Mouse (Mus musculus) MEL (cell line): Measurements from ENCODE around the gene Ddx49. TPM values are rescaled to one million over a fixed set of nuclear protein-coding genes. Genes with fewer than 3 reads are reported as not detected.

Experiments used
- DNase-seq: peaks from one replicate; pipeline ENCODE4 v3.0.0; 2011; ENCODE audit warnings: low read depth, low spot score
- H3K27ac ChIP-seq: 2 replicates; pipeline ENCODE4 v1.5.1; 2012; ENCODE audit warnings: low read depth, mild to moderate bottlenecking, control low read depth, low read length, moderate library complexity; ENCODE audit not compliant: control insufficient read depth
- H3K27me3 ChIP-seq, 2 experiments: fragments of 150-350 bp in 1 of 2; sonication (generic) in 1 of 2; 2 replicates each; pipeline ENCODE4 v1.6.1; 2012; ENCODE audit warnings: low read length in 2 of 2, mild to moderate bottlenecking in 2 of 2, improper control_type of control experiment in 1 of 2, moderate library complexity in 1 of 2; ENCODE audit not compliant: insufficient read depth in 2 of 2, control insufficient read depth in 1 of 2
- H3K36me3 ChIP-seq, 2 experiments: 2 replicates each; pipeline ENCODE4 v1.6.1; 2012 to 2014; ENCODE audit warnings: low read length in 2 of 2, improper control_type of control experiment in 1 of 2, inconsistent platforms in 1 of 2, mild to moderate bottlenecking in 1 of 2; ENCODE audit not compliant: insufficient read depth in 2 of 2, control insufficient read depth in 1 of 2
- H3K4me1 ChIP-seq, 2 experiments: fragments of 150-350 bp in 1 of 2; sonication (generic) in 1 of 2; 2 replicates each; pipeline ENCODE4 v1.6.1; 2012; ENCODE audit warnings: low read length in 2 of 2, improper control_type of control experiment in 1 of 2, mild to moderate bottlenecking in 1 of 2; ENCODE audit not compliant: insufficient read depth in 2 of 2, control insufficient read depth in 1 of 2
- H3K4me3 ChIP-seq, 2 experiments: fragments of 150-350 bp in 1 of 2; sonication (generic) in 1 of 2; 2 replicates each; pipeline ENCODE4 v1.5.1; 2012; ENCODE audit warnings: low read depth in 2 of 2, low read length in 2 of 2, mild to moderate bottlenecking in 2 of 2, moderate library complexity in 2 of 2, control low read depth in 1 of 2, improper control_type of control experiment in 1 of 2; ENCODE audit not compliant: control insufficient read depth in 1 of 2, insufficient read depth in 1 of 2
- H3K79me2 ChIP-seq: 2 replicates; pipeline ENCODE4 v1.6.1; 2012; ENCODE audit warnings: mild to moderate bottlenecking, low read length, moderate library complexity; ENCODE audit not compliant: control insufficient read depth, poor library complexity, insufficient read depth
- H3K9ac ChIP-seq: 2 replicates; pipeline ENCODE4 v1.6.1; 2012; ENCODE audit warnings: low read depth, mild to moderate bottlenecking, control low read depth, low read length, moderate library complexity; ENCODE audit not compliant: control insufficient read depth, poor library complexity, severe bottlenecking
- H3K9me3 ChIP-seq: fragments of 150-350 bp; sonication (generic); replicated peaks from 2 replicates; pipeline ENCODE4 v1.6.1; 2012; ENCODE audit warnings: mild to moderate bottlenecking, low read length, improper control_type of control experiment, moderate library complexity; ENCODE audit not compliant: insufficient read depth
- BHLHE40 ChIP-seq: IDR thresholded peaks from 2 replicates; pipeline ENCODE4 v1.6.1; 2012; ENCODE audit warnings: low read depth, mild to moderate bottlenecking, inconsistent platforms, low read length, improper control_type of control experiment, borderline replicate concordance
- CTCF ChIP-seq, 3 experiments: IDR thresholded peaks in 2 of 3; conservative IDR thresholded peaks in 1 of 3; 2 replicates each; pipeline ENCODE4 v1.5.1; 2011 to 2012; ENCODE audit warnings: low read length in 3 of 3, low read depth in 2 of 3, mild to moderate bottlenecking in 2 of 3, improper control_type of control experiment in 1 of 3, inconsistent platforms in 1 of 3, mixed read lengths in 1 of 3, moderate library complexity in 1 of 3; ENCODE audit not compliant: control insufficient read depth in 1 of 3, insufficient read depth in 1 of 3, poor library complexity in 1 of 3, severe bottlenecking in 1 of 3
- E2F4 ChIP-seq: IDR thresholded peaks from 2 replicates; pipeline ENCODE4 v1.6.1; 2011; ENCODE audit warnings: low read depth, low read length, improper control_type of control experiment, borderline replicate concordance
- ELF1 ChIP-seq: IDR thresholded peaks from 2 replicates; pipeline ENCODE4 v1.6.1; 2014; ENCODE audit warnings: low read depth, mild to moderate bottlenecking, inconsistent platforms, low read length, improper control_type of control experiment, moderate library complexity
- EP300 ChIP-seq, 2 experiments: IDR thresholded peaks; 2 replicates each; pipeline ENCODE4 v1.6.1; 2011; ENCODE audit warnings: improper control_type of control experiment in 2 of 2, low read length in 2 of 2, low read depth in 1 of 2, mild to moderate bottlenecking in 1 of 2
- ETS1 ChIP-seq: IDR thresholded peaks from 2 replicates; pipeline ENCODE4 v1.6.1; 2012; ENCODE audit warnings: low read depth, mild to moderate bottlenecking, inconsistent platforms, low read length, improper control_type of control experiment, moderate library complexity
- JUND ChIP-seq: IDR thresholded peaks from 2 replicates; pipeline ENCODE4 v1.6.1; 2011; ENCODE audit warnings: low read depth, mild to moderate bottlenecking, improper control_type of control experiment, low read length
- MAFK ChIP-seq: IDR thresholded peaks from 2 replicates; pipeline ENCODE4 v1.6.1; 2011; ENCODE audit warnings: low read depth, mild to moderate bottlenecking, low read length, improper control_type of control experiment, borderline replicate concordance
- MEF2A ChIP-seq: IDR thresholded peaks from 2 replicates; pipeline ENCODE4 v1.6.1; 2014; ENCODE audit warnings: low read depth, mild to moderate bottlenecking, inconsistent platforms, low read length, improper control_type of control experiment; ENCODE audit not compliant: poor library complexity, insufficient replicate concordance, severe bottlenecking; ENCODE audit errors: extremely low read depth
- NELFE ChIP-seq: IDR thresholded peaks from 2 replicates; pipeline ENCODE4 v1.6.1; 2011; ENCODE audit warnings: low read depth, low read length, improper control_type of control experiment
- POLR2AphosphoS5 ChIP-seq: IDR thresholded peaks from 2 replicates; pipeline ENCODE4 v1.6.1; 2012; ENCODE audit warnings: low read depth, borderline replicate concordance, mild to moderate bottlenecking, inconsistent platforms, low read length, moderate library complexity, mixed read lengths
- RAD21 ChIP-seq: IDR thresholded peaks from 2 replicates; pipeline ENCODE4 v1.6.1; 2011; ENCODE audit warnings: mild to moderate bottlenecking, low read depth, low read length, improper control_type of control experiment
- SMC3 ChIP-seq: IDR thresholded peaks from 2 replicates; pipeline ENCODE4 v1.6.1; 2011; ENCODE audit warnings: low read depth, low read length, improper control_type of control experiment
- UBTF ChIP-seq: IDR thresholded peaks from 2 replicates; pipeline ENCODE4 v1.6.1; 2012; ENCODE audit warnings: low read depth, mild to moderate bottlenecking, inconsistent platforms, low read length, improper control_type of control experiment, moderate library complexity, borderline replicate concordance; ENCODE audit not compliant: insufficient read depth
- ZMIZ1 ChIP-seq: IDR thresholded peaks from 2 replicates; pipeline ENCODE4 v1.6.1; 2012; ENCODE audit warnings: low read depth, mild to moderate bottlenecking, inconsistent platforms, low read length, improper control_type of control experiment, moderate library complexity
- ZNF384 ChIP-seq: IDR thresholded peaks from 2 replicates; pipeline ENCODE4 v1.6.1; 2012; ENCODE audit warnings: low read depth, mild to moderate bottlenecking, inconsistent platforms, low read length, improper control_type of control experiment
- polyA plus RNA-seq, 2 experiments: library from polyadenylated mRNA; stranded (reverse) in 1 of 2; unstranded in 1 of 2; fragments of >175 nt in 1 of 2; fragments of >200 nt in 1 of 2; gene quantifications; 2 replicates each; pipeline versions ENCODE4 v1.2.1 to v1.2.4; 2012; ENCODE audit warnings: low replicate concordance in 2 of 2, low read depth in 1 of 2; ENCODE audit not compliant: insufficient read length in 2 of 2, insufficient read depth in 1 of 2, missing spikeins in 1 of 2
- total RNA-seq: library from RNA; depleted of rRNA; stranded (reverse); fragments of 300-350 nt; gene quantifications from 2 replicates; pipeline ENCODE4 v1.2.3, GENCODE M21; 2012

Gene Ddx49
- total and polyA plus RNA-seq, 3 experiments = 102 to 116 TPM; not detected in 1

DNA sequence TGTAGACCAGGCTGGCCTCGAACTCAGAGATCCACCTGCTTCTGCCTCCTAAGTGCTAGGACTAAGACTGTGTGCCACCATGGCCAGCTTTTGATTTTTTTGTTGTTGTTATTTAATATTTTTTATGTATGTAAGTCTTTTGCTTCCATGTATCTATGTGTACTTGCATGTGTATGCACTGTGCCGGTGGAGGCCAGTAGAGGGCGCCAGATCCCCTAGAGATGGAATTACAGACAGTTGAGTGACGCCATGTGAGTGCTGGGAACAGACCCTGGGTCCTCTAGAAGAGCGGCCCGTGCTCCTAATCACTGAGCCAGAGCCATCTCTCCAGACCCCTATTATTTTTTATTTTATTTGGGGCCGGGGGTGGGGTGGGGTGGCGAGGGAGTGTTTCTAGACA is 15.6 kb downstream of the Ddx49 start:
- TF ChIP-seq MEF2A = no peak
- no peak for TF ChIP-seq ZMIZ1
- TF ChIP-seq EP300 (IDR thresholded peaks at IDR 0.05; ENCODE audit: low read depth in 1 of 2, low read length in 2 of 2) = no peak
- no peak for TF ChIP-seq UBTF
- TF ChIP-seq CTCF (IDR thresholded peaks at IDR 0.05 in 2 of 3, conservative IDR thresholded peaks at IDR 0.05 in 1 of 3; ENCODE audit: control insufficient read depth in 1 of 3, insufficient read depth in 1 of 3, low read depth in 2 of 3, low read length in 3 of 3, poor library complexity in 1 of 3, severe bottlenecking in 1 of 3) = peak; percentile 54 to 72 (median 58)
- no peak for TF ChIP-seq BHLHE40
- TF ChIP-seq RAD21 = peak; percentile 31
- TF ChIP-seq SMC3 = peak; percentile 24
- TF ChIP-seq ETS1 = no peak
- Histone ChIP-seq H3K4me3 (no peak overlapping the region), H3K4me1 (peaks cover 0 to 7% of the 10 kb centered on the region in 2 experiments; a peak in 2 of 4 replicates), H3K9me3 (no peaks in the 10 kb centered on the region), H3K9ac (no peak overlapping the region), H3K79me2 (peaks cover 5% of the 10 kb centered on the region; the same call in 1 of the 2 replicates), H3K27me3 (no peaks in the 10 kb centered on the region), H3K36me3 (peaks cover 0 to 2% of the 10 kb centered on the region in 2 experiments; a peak in 2 of 4 replicates), H3K27ac (no peak overlapping the region)
- peak; percentile 66 for DNase-seq

DNA sequence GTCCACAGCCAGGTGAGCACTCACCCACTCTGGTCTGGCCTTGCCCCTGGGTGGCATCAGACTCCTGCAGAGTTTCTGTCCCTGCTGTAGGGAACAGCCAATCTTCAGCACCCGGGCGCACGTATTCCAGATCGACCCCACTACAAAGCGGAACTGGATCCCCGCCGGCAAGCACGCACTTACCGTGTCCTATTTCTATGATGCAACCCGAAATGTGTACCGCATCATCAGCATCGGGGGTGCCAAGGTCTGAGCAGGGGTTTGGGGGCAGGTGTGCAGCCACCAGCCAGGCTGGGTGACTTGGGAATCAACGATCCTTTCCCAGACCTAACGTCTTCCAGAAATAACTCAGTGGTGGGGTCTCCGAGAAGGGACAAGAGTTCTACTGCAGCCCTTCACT is 17.0 kb downstream of the Ddx49 start:
- Histone ChIP-seq H3K4me3 (no peak overlapping the region), H3K4me1 (peaks cover 0 to 10% of the 10 kb centered on the region in 2 experiments; a peak in 3 of 4 replicates), H3K9me3 (no peaks in the 10 kb centered on the region), H3K27ac (no peak overlapping the region), H3K27me3 (no peaks in the 10 kb centered on the region), H3K79me2 (peaks cover 5% of the 10 kb centered on the region; the same call in 1 of the 2 replicates), H3K9ac (no peak overlapping the region), H3K36me3 (peaks cover 0 to 2% of the 10 kb centered on the region in 2 experiments; a peak in 2 of 4 replicates)
- no peak for DNase-seq
- TF ChIP-seq POLR2AphosphoS5 (no peak), JUND (no peak), ELF1 (no peak), CTCF (IDR thresholded peaks at IDR 0.05 in 2 of 3, conservative IDR thresholded peaks at IDR 0.05 in 1 of 3; ENCODE audit: control insufficient read depth in 1 of 3, insufficient read depth in 1 of 3, low read depth in 2 of 3, low read length in 3 of 3, poor library complexity in 1 of 3, severe bottlenecking in 1 of 3) (no peak), ZNF384 (no peak), UBTF (no peak), E2F4 (no peak), MAFK (no peak), NELFE (no peak)
